Mouse (Mus musculus) left cerebral cortex, adult 11 months (tissue): ENCODE results near the gene Extl2.
A peak's percentile ranks its signal among the peaks of the same experiment; 100 is the strongest.

Experiments used
- DNase-seq: peaks from one replicate; pipeline ENCODE4 v3.0.0; 2022; ENCODE audit warnings: low spot score

Extl2 gene

DNA sequence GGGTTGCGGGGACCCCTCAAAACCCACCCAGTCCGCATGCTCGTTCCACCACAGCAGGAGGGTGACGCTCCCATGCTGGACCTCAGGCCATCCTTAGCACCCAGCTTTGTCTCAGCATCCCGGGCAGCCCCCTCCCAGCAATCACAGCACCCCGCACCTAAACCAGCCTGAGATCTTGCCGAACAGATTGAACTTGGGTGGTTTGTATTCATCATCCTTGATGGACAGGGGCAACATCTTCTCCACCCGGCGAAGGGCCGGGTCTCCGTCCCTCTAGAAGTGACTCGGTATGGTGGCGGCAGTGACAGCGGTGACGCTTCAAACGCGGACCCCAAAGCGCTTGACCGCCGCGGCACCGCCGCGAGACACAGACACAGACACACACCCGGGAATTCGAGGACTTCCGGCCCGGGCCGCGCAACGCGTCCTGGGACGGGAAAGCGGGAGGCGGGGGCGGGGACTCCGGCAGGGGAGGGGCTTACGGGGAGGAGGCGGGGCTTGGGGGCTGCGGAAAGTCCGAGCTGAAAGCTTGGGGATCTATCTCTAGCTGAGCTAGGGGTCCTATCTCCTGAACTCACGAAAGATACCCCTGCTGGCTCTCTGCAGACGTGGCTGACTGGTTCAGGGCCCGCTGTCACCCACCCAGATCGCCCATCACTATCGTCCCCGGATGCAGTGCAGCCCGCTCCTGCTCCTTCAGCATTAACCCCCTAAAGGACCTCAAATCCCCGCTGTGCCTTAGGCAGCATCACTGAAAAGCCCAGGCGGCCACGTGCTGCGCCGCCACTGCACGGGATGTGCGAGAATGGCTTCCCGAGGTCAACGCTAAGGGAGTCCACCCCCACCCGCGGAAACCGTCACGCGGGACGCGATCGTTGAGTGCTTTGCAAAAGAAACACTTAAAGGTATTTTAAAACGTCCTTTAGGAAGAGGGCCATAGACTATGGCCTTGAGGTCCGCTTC lies at the start of gene Extl2, which contains the start of gene Slc30a7:
Extl2 (plus strand) TSS at position 485 of the 963 bp plus-strand sequence.
Slc30a7 (minus strand) TSS at position 429 of the 963 bp plus-strand sequence.
- DNase-seq, result peak; percentile 73

- DNase-seq, result no peak
Measured at GRCm38 (mm10) chr3:115961311-115962027, 45.8 kb upstream of the Extl2 start.

- no peak for DNase-seq
Measured at GRCm38 (mm10) chr3:115962028-115962415, 45.2 kb upstream of the Extl2 start.

DNA sequence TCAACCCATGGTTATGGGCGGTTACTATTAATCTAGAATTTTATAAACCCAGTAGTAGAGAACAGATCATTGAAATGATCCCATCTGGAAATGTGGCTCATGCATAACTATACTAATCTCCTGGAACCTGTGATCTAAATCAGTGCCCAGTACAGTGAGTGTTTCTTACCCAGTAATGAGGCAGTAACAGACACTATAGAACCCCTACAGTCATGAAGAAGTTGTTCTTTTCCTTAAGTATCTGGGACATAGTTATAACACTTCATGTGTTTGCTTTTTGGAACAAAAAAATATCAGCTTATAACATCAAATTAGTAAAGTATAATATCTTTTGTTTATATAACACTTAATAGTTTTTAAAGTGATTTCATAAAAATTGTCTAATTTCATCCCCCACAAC lies 43.7 kb upstream of the Extl2 start:
- DNase-seq, result no peak

GRCm38 (mm10) chr3:115964071-115964470 lies 43.2 kb upstream of the Extl2 start:
- no peak for DNase-seq

DNA sequence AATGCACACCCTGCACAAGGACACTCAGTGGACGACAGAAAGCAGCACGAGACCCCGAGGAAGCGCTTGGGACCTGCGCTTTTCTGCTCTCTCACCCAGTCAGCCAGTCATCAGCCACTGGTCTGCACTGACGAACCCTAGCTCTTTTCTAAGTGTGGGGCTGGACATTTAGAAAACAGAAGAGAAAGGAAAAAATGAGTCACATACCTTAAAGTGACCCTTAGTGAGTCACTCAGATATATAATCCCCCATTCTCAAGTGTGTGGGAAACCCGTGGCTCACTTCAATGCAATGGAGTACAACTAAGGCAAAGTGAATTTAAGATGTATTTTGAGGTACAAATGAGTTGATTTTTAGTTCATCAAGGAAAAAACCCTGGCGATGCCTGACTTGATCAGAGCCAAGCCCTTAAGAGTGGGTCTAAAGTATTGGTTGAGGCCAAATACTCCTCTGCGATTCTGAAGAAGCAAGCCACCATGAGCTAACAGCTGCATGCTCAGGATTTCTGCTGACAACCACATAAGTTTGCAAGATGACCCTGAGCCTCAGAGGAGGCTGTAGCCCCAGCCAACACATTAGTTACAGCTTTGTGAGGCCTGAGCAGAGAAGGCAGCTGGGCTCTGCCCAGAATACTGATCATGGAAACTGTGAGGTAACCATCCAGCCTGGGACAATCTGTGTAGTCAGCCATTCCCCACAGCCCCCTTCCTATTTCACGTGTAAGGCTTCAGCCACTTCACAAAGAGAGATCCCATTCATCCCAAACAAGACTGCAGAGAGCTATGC lies 38.3 kb upstream of the Extl2 start:
- no peak for DNase-seq

GRCm38 (mm10) chr3:115971045-115971785 lies 36.0 kb upstream of the Extl2 start:
- no peak for DNase-seq

GRCm38 (mm10) chr3:115971891-115972646 lies 35.2 kb upstream of the Extl2 start:
- DNase-seq, result no peak

- DNase-seq, result no peak
Measured at GRCm38 (mm10) chr3:115974228-115974627, 33.0 kb upstream of the Extl2 start.

DNA sequence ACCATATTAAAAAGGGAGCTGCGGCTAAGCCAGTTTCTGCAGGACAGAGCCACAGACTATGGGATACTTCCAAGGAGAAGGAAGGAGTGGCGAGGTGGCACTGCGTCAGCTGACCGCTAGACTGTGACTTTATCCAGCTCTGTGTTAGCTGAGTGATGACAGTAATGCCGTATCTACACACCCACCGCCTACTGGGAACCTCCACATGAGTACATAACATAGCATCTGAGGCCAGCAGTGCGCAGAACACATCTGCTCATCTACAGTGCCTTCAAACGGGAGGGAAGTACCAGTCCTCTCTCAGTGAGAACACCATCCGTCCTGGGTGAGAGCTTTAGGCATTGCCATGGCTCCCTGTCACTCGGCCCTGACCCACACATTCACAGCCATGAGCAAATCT lies 32.3 kb upstream of the Extl2 start:
- DNase-seq, result no peak

- DNase-seq, result no peak
Measured at GRCm38 (mm10) chr3:115979000-115979399, 28.3 kb upstream of the Extl2 start.

DNA sequence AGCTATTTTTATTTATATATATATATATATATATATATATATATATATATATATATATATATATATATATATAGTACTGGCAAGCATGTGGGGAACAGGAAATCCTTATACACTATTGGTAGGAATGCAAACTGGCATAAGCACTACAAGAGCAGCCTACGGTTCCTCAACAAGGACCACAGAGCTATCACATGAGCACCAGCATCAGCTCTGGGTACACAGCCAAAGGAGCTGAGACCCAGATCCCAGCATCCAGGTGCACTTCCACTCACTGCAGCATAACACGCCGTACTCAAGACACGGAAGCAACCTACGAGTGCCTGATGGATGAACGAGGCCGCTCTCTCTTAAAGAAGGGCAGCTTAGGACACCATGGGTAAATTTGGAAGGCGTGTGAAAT lies 24.0 kb upstream of the Extl2 start:
- DNase-seq, result no peak

- DNase-seq, result no peak
Measured at GRCm38 (mm10) chr3:115984653-115985052, 22.6 kb upstream of the Extl2 start.

- no peak for DNase-seq
Measured at GRCm38 (mm10) chr3:115985183-115985892, 21.9 kb upstream of the Extl2 start.

- no peak for DNase-seq
Measured at GRCm38 (mm10) chr3:115992103-115992502, 15.2 kb upstream of the Extl2 start.

- DNase-seq, result no peak
Measured at GRCm38 (mm10) chr3:115992588-115992987, 14.7 kb upstream of the Extl2 start.

DNA sequence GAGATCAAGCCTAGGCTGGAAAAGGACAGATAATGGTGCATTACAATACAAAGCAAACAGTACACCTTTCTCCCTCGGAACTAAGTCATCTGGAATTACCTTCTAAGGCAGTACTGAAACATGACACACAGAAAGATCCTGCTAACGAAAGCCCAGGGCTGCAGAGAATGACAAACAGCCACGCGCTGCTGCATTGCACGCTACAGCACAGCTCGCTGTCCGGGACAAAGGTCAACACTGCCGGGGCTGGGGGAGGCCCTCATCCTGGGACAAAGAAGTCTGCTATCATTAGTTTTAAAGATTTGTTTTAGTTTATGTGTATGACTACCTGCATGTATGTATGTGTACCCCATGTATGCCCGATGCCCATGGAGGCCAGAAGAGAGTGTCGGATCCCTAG lies 14.2 kb upstream of the Extl2 start:
- DNase-seq, result no peak

GRCm38 (mm10) chr3:115996929-115997328 lies 10.3 kb upstream of the Extl2 start:
- DNase-seq, result no peak

DNA sequence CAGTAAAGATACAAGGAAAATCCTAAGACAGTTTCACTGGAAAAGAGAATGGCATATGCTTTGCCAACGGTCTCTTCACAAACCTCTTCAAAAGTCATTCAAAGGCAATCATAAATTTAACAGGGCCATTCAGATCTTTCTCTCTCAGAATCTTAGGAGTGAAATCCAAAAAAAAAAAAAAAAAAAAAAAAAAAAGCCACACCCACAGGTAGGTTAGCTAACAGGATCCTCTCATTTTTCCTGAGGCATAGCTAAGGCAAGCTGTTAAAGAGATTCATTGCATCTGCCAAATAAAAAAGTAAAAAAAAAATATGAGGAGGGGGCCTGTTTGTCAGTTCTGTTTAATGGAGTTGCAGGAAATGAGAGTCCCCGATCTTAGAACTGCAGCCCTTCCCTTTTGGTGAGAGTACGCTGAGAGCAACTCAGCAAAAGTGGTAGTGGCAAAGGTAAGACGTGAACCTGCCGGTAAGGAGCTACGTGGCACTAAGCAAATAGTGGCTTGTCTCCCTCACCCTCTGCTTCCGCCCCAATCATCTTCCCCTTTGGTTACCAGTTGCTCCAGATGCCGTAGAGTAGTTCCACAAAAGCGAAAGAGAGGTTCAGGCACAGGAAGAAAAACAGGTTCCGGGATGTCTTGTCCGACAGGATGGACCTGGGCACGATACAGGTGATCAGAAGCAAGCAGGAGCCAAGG lies 831 bp upstream of the Extl2 start:
- DNase-seq, result no peak
